Mouse (Mus musculus): Measurements from ENCODE around the gene Limk2.

- TF ChIP-seq CTCF (IDR thresholded peaks at IDR 0.05; ENCODE audit: low read depth, low read length): no peak
- TF ChIP-seq POLR2A (IDR thresholded peaks at IDR 0.05; ENCODE audit: borderline replicate concordance, low read depth, low read length): no peak
Measured at GRCm38 (mm10) chr11:3334141-3334710, 74.8 kb downstream of the Limk2 start.
